Mouse (Mus musculus): ENCODE measurements around the gene March9. TPM values are rescaled to one million over a fixed set of nuclear protein-coding genes. Genes with fewer than 3 reads are reported as not detected.

March9 gene
- polyA plus RNA-seq, 1 experiment from 2014 or later: 7.4 TPM

DNA sequence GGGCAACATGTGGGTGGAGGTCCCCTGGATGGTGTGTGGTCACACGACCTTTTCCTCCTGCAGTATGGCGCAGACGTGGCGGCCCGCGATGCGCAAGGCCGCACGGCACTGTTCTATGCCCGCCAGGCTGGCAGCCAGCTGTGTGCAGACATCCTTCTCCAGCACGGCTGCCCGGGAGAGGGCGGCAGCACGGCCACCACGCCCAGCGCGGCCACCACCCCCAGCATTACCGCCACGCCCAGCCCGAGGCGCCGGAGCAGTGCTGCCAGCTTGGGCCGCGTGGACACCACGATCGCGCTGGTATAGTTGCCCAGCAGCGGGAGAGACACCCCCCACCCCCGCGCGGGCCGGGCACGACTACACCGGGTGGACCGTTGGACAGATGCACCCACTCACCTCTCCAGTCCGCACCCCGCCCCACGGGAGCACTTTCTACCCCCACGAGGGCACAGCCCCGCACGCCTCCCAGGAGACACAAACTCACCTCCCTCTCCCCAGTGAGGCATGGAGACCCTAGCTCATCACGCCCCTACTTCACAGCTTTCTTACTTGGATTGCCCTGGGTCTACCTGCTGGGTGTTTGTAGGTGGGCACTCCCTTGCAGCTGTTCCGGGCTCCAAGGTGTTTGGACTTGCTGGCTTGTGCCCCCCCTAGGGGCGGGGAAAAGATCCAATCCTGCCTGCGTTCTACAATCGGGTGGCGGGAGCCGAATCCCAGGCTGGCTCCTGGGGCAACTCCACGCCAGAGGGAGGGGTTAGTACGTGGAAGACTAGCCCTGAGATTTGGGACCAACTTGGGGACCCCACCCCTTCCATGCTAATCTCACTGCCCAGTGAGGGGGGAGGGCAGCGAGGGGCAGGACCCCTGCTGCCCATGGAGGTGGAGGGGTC is 31.8 kb upstream of the March9 start:
- Histone ChIP-seq H3K9me3 (replicated peaks) (no peaks in the 10 kb centered on the region), H3K9ac (replicated peaks) (0 out of 2 replicates have a peak overlapping the region, but pooled peaks have one; percentile 4), H3K4me2 (peak overlapping the region; percentile 46), H3K27me3 (replicated peaks) (peaks cover 55% of the 10 kb centered on the region), H3K4me1 (peaks cover 36% of the 10 kb centered on the region), H3K36me3 (peaks cover 61% of the 10 kb centered on the region), H3K4me3 (replicated peaks) (peak overlapping the region; percentile 17), H3K27ac (replicated peaks) (no peak overlapping the region)
- ATAC-seq (ENCODE audit: low FRiP score): peak; percentile 28
- 9% methylated on average over 51 of the region's 51 CpGs for WGBS

DNA sequence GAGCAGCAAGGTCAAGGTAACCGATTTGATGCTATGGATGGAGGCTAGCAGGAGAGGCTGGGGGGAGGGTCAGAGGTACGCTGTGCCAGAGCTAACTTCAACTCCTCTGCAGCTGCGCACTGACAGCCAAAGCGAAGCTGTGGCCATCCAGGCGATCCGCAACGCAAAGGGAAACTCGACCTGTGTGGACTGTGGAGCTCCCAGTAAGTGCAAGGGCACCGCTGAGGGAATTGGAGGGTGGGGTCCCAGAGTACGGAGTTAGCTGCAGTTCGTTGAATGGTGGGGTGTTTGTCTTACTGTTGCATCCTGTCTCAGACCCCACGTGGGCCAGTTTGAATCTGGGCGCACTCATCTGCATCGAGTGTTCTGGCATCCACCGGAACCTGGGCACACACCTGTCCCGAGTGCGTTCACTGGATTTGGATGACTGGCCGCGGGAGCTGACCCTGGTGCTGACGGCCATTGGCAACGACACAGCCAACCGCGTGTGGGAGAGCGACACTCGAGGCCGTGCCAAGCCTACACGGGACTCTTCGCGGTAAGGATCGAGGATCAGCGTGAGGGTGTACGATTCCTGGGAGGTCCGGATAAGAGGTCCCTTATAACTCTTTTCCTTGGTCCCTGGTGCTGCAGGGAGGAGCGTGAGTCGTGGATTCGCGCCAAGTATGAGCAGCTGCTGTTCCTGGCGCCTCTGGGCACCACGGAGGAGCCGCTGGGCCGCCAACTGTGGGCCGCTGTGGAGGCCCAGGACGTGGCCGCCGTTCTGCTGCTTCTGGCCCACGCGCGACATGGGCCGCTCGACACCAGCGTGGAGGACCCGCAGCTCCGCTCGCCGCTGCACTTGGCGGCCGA is 30.8 kb upstream of the March9 start:
- Histone ChIP-seq H3K4me1 (peaks cover 36% of the 10 kb centered on the region), H3K4me2 (peak overlapping the region; percentile 46), H3K4me3 (replicated peaks) (peak overlapping the region; percentile 17), H3K27ac (replicated peaks) (no peak overlapping the region), H3K36me3 (peaks cover 55% of the 10 kb centered on the region), H3K27me3 (replicated peaks) (peaks cover 60% of the 10 kb centered on the region), H3K9ac (replicated peaks) (0 out of 2 replicates have a peak overlapping the region, but pooled peaks have one; percentile 14), H3K9me3 (replicated peaks) (no peaks in the 10 kb centered on the region)
- ATAC-seq (ENCODE audit: low FRiP score): peak; percentile 1; the same call in 1 of the 2 replicates
- 13% methylated on average over 57 of the region's 57 CpGs for WGBS

DNA sequence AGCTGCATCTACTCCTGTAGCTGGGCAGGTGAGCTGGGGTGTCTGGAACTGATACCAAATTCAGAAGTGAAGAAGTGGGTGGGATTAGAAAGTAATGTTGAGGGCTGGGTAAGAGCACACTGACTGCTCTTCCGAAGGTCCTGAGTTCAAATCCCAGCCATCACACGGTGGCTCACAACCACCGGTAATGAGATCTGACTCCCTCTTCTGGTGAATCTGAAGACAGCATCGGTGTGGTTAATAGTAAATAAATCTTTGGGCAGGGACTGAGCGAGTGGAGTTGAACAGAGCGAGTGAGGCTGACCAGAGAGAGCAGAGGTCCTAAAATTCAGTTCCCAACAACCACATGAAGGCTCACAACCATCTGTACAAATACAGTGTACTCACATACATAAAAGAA is 25.6 kb upstream of the March9 start:
- no peak overlapping the region for H3K27ac ChIP-seq (replicated peaks)
- H3K36me3 ChIP-seq: peaks cover 55% of the 10 kb centered on the region
- H3K9ac ChIP-seq (replicated peaks): no peak overlapping the region
- ATAC-seq (ENCODE audit: low FRiP score): no peak
- no peaks in the 10 kb centered on the region for H3K9me3 ChIP-seq (replicated peaks)
- no peak overlapping the region for H3K4me3 ChIP-seq (replicated peaks)
- H3K4me2 ChIP-seq: no peak overlapping the region
- 72% methylated on average over 6 of the region's 6 CpGs for WGBS
- peaks cover 54% of the 10 kb centered on the region for H3K27me3 ChIP-seq (replicated peaks)
- H3K4me1 ChIP-seq: peaks cover 31% of the 10 kb centered on the region

DNA sequence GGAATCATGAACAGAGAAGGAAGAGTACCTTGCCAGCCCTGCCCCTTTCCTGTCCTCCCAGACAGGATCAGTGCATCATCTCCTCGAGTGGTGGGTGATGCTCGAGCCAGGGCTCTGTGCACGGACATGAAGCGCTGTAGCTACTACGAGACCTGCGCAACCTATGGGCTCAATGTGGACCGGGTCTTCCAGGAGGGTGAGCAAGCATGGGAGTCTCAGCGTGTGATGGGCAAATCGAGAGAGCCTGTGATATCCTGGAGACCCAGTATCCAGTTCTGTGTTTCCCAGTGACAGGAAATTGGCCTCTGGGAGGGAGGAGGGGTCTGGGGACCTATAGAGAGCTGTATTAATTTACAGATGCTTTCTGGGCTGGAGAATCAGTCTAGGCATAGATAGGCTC is 25.1 kb upstream of the March9 start:
- Histone ChIP-seq H3K4me2 (no peak overlapping the region), H3K4me1 (peaks cover 32% of the 10 kb centered on the region), H3K27me3 (replicated peaks) (peaks cover 51% of the 10 kb centered on the region), H3K27ac (replicated peaks) (no peak overlapping the region), H3K4me3 (replicated peaks) (no peak overlapping the region), H3K9ac (replicated peaks) (no peak overlapping the region), H3K36me3 (peaks cover 54% of the 10 kb centered on the region), H3K9me3 (replicated peaks) (no peaks in the 10 kb centered on the region)
- WGBS: 85% methylated on average over 9 of the region's 9 CpGs
- no peak for ATAC-seq (ENCODE audit: low FRiP score)

DNA sequence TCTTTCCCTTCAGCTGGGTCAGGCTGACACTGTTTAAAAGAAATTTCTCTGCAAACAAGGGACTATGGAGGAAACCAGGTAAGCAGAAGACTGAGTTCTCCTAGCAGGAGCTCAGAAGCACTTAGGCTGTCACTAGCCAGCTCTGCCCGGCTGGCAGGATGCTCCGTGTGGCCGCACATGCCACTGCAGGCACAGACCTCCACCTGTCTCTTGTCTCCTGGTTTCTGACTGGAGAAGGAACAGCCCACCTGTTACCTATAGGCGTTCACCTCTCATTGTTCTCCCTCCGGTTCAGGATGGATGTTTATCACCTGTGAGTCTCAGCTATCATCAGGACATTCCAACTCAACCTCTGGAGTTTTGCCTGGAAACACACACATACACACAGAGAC is 23.9 kb upstream of the March9 start:
- no peak for ATAC-seq (ENCODE audit: low FRiP score)
- H3K36me3 ChIP-seq: peaks cover 46% of the 10 kb centered on the region
- H3K9ac ChIP-seq (replicated peaks): no peak overlapping the region
- H3K4me2 ChIP-seq: no peak overlapping the region
- peaks cover 39% of the 10 kb centered on the region for H3K27me3 ChIP-seq (replicated peaks)
- H3K4me3 ChIP-seq (replicated peaks): no peak overlapping the region
- H3K4me1 ChIP-seq: peaks cover 35% of the 10 kb centered on the region
- WGBS: 62% methylated on average over 5 of the region's 5 CpGs
- H3K9me3 ChIP-seq (replicated peaks): no peaks in the 10 kb centered on the region
- H3K27ac ChIP-seq (replicated peaks): no peak overlapping the region

DNA sequence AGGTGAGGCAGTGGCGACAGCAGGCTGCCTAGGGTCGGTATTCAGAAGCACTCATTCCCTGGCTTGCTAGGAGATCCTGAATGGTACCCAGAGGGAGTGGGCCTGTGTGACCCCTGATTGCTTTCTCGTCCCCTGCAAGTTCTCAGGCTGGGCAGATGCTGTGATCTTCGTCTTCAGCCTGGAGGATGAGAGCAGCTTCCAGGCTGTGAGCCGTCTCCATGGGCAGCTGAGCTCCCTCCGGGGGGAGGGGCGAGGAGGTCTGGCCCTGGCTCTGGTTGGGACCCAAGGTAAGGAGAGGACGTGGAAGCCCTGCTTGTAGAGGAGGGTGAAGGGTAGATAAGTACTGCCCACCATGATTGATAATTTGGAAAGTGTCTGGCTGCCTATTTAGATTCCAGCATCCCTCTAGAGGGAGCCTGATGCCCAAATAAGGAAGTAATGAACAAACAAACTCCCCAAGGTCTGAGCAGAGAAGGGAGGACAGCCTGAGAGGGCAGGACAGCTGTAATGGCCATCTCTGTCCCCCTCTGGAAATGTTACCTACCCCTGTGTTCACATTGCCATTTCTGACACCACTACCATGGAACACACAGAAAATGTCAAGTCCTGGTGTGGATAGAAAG is 23.4 kb upstream of the March9 start:
- 39% methylated on average over 8 of the region's 8 CpGs for WGBS
- H3K27me3 ChIP-seq (replicated peaks): peaks cover 35% of the 10 kb centered on the region
- H3K4me2 ChIP-seq: no peak overlapping the region
- H3K9ac ChIP-seq (replicated peaks): no peak overlapping the region
- peaks cover 43% of the 10 kb centered on the region for H3K36me3 ChIP-seq
- no peak overlapping the region for H3K27ac ChIP-seq (replicated peaks)
- H3K4me3 ChIP-seq (replicated peaks): no peak overlapping the region
- ATAC-seq (ENCODE audit: low FRiP score): no peak
- H3K4me1 ChIP-seq: peaks cover 37% of the 10 kb centered on the region
- H3K9me3 ChIP-seq (replicated peaks): no peaks in the 10 kb centered on the region

DNA sequence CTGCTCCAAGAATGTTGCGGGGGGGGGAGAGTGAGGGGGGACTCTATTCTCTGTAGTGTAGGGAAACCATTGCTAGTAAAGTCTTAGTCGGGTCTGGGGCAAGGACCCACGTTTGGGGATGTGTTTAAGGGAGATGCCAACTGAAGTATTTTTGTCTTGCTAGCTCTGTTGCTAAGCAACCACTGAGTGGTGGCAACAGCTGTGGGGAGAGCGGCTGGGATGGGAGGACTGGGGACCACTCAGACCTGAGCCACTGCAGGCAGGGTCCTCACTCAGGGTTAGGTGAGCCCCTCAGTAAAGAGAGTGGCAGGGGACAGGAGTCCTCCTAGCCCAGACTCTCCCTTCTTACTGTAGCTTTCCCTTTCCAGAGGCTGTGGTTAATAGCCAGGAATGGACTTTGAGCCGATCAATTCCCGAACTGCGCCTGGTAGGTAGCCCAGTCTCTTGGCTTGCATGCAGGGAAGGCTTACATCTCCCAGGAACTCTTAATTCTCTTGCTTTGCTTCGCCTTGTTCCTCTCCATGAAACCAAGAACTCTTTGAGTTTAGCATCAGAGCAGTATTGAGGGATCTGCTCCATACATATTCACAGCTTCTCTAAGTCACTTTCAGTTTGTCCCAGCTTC is 22.1 kb upstream of the March9 start:
- Histone ChIP-seq H3K27me3 (replicated peaks) (peaks cover 22% of the 10 kb centered on the region), H3K9me3 (replicated peaks) (no peaks in the 10 kb centered on the region), H3K4me3 (replicated peaks) (peak overlapping the region; percentile 81), H3K27ac (replicated peaks) (no peak overlapping the region), H3K4me1 (peaks cover 47% of the 10 kb centered on the region), H3K36me3 (peaks cover 30% of the 10 kb centered on the region), H3K4me2 (peak overlapping the region; percentile 93), H3K9ac (replicated peaks) (peak overlapping the region; percentile 95; the same call in 1 of the 2 replicates)
- ATAC-seq (ENCODE audit: low FRiP score): no peak
- WGBS: 31% methylated on average over 8 of the region's 8 CpGs

DNA sequence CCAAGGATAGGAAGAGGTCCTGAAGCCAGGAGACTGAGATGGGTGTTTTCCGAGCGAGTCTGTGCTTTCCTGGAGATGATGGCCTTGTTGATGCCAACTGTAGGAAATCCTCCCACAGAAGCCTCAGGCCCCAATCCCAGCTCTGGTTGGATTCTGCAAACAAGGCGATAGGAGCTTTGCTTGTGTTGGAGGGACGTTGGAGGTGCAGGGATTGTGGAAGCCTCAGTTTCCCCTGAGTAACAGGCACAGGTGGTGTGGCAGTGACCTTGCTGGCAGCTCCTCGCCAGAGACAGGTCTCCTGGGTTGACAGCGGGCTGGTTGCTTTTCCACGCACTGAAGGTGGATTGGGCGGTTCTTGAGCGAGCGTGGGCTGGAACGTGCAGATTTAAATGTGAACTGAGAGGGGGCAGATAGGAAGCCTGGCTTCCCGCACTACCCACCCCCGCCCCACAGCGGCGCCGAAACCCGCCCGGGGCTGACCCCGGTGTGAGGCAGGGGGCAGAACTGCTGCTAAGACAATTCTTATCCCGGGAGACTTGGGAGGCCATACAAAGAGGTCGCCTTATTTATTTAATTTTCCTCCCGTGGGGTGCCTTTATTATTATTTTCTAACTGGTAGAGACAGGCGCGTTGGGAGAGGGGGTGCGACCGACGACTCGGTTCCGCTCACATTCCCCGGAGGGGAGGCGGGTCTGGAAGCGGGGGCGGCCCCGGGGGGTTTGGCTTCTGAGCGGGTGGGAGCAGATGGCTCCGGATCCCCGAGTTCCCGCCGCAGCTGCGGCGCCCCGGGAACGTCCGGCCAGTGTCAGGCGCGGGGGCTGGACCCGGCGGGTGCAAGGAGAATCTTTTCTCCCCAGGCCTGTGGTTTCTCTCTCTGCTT is 21.2 kb upstream of the March9 start:
- Histone ChIP-seq H3K9ac (replicated peaks) (peak overlapping the region; percentile 95), H3K4me2 (peak overlapping the region; percentile 93), H3K27me3 (replicated peaks) (peaks cover 14% of the 10 kb centered on the region), H3K4me3 (replicated peaks) (peak overlapping the region; percentile 81), H3K36me3 (peaks cover 24% of the 10 kb centered on the region), H3K4me1 (peaks cover 52% of the 10 kb centered on the region), H3K9me3 (replicated peaks) (no peaks in the 10 kb centered on the region), H3K27ac (replicated peaks) (0 out of 2 replicates have a peak overlapping the region, but pooled peaks have one; percentile 18)
- no peak for ATAC-seq (ENCODE audit: low FRiP score)
- WGBS: 3% methylated on average over 48 of the region's 48 CpGs

DNA sequence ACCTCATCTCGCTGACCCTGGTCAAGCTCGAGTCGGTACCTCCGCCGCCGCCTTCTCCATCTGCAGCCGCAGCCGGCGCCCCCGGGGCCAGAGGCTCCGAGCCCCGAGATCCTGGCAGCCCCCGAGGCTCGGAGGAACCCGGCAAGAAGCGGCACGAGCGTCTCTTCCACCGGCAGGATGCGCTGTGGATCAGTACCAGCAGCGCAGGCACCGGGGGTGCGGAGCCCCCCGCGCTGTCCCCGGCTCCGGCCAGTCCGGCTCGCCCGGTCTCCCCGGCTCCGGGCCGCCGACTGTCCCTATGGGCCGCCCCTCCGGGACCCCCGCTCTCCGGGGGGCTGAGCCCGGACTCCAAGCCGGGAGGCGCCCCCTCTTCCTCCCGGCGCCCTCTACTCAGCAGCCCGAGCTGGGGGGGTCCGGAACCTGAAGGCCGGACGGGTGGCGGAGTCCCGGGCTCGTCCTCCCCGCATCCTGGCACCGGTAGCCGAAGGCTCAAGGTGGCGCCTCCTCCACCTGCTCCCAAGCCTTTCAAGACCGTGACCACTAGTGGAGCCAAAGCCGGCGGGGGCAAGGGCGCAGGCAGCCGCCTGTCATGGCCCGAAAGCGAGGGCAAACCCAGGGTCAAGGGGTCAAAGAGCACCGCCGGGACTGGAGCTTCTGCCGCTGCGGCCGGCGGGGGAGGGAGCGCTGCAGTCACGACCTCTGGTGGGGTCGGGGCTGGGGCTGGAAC is 19.8 kb upstream of the March9 start:
- Histone ChIP-seq H3K27me3 (replicated peaks) (peaks cover 11% of the 10 kb centered on the region), H3K36me3 (peaks cover 19% of the 10 kb centered on the region), H3K9me3 (replicated peaks) (no peaks in the 10 kb centered on the region), H3K27ac (replicated peaks) (peak overlapping the region; percentile 91), H3K4me1 (peaks cover 55% of the 10 kb centered on the region), H3K4me3 (replicated peaks) (peak overlapping the region; percentile 81), H3K4me2 (peak overlapping the region; percentile 93), H3K9ac (replicated peaks) (peak overlapping the region; percentile 95)
- under 1% methylated on average over 52 of the region's 70 CpGs for WGBS
- ATAC-seq (ENCODE audit: low FRiP score): peak; percentile 10
